Mouse (Mus musculus): Measurements from ENCODE around the gene Klhl8.
A peak's percentile ranks its signal among the peaks of the same experiment; 100 is the strongest.

The Klhl8 gene

DNA sequence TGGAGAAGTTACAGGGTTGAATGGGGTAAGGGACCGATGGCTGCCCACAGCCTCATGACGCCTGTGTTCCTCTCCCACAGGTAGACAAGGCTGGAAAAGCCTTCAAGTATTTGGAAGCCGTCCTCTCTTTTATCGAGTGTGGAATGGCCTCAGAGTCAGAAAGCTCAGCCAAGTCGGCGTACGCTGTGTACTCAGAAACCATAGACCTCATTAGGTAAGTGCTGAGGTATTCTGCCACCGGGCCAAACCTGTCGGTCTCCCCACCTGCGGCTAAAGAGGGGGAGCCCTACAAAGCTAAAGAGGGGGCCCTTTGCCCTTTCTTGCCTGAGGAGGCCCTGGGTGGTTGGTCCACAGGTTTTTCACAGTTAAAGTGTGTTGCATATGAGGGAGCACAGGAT is 64.9 kb downstream of the Klhl8 start:
- DNase-seq (ENCODE audit: low spot score) = no peak

GRCm38 (mm10) chr5:103845418-103846153 is 65.5 kb downstream of the Klhl8 start:
- DNase-seq (ENCODE audit: low spot score) = peak; percentile 79

- peak; percentile 73 for DNase-seq (ENCODE audit: low spot score)
Measured at GRCm38 (mm10) chr5:103843938-103844337, 67.1 kb downstream of the Klhl8 start.

DNA sequence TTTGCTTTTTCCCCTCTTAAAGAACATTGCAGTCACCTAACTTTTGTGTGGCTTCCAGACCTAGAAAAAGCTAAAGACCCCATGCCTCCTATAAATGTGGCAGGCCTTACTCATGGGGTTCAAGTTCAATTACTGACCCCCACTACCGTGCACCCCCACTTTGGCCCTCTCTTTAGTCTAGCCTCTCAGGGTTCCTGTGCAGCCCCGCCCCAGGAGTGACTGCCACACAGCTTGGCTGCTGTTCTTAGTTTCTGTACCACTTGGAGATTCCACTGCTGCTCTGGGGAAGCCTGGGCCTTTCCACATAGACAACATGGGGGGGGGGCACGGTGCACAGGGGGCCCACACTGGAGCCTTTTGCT is 71.8 kb downstream of the Klhl8 start:
- no peak for DNase-seq (ENCODE audit: low spot score)

GRCm38 (mm10) chr5:103838550-103839264 is 72.4 kb downstream of the Klhl8 start:
- DNase-seq (ENCODE audit: low spot score) = no peak

- DNase-seq (ENCODE audit: low spot score) = no peak
Measured at GRCm38 (mm10) chr5:103836148-103836784, 74.8 kb downstream of the Klhl8 start.

GRCm38 (mm10) chr5:103835471-103836147 is 75.5 kb downstream of the Klhl8 start:
- DNase-seq (ENCODE audit: low spot score) = no peak

DNA sequence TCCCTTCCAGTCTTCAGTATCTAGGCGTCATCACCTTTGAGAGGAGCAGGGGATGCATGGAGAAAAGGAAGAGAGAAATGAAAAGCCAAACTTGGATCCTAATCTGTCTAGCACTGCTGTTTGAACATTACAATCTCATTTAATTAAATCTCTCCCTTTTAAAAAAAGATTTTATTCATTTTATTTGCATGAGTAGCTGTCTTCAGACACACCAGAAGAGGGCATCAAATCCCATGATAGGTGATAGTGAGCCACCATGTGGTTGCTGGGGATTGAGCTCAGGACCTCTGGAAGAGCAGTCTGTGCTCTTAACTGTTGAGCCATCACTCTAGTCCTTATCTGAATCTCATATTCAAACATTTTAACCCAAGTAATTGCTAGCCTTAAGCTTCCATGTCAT is 80.2 kb downstream of the Klhl8 start:
- DNase-seq (ENCODE audit: low spot score) = no peak

- DNase-seq (ENCODE audit: low spot score) = no peak
Measured at GRCm38 (mm10) chr5:103829158-103829557, 81.9 kb downstream of the Klhl8 start.

DNA sequence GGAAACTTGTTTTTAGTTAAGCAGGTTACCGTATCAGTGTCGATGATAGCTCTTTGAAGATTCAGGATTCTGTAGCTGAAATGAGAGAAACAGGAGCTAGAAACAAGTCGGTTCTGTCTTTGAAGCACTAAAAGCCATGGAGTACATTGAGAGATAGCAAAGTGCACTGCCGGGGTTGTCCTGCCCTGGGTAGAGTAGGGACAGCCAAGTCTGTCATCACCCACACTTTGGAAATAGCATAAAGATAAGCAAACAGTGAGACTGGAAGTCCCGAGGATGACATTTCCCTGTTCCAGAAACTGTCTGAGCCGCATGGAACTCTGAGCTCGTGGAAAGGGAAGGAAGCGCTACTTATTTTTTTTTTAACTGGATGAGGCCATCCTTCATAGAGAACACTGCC is 82.3 kb downstream of the Klhl8 start:
- no peak for DNase-seq (ENCODE audit: low spot score)

DNA sequence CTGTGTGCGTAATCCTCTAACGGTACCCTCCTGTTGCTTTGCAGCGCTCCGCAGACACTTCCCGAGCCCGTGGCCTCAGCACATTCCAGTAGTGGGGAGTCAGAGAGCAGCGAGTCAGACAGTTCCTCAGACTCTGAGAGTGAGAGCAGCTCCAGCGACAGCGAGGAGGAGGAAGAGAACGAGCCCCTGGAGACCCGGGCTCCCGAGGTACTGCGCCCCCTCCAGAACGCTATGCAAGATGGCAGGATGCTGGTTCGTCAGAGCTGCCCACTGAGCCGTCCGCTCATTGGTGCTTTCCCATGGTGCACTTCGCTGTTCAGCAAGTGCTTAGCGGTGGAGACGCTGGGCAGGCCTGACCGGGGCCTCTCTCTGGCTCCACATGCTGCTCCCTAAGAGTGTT is 82.8 kb downstream of the Klhl8 start:
- DNase-seq (ENCODE audit: low spot score) = no peak

- DNase-seq (ENCODE audit: low spot score) = no peak
Measured at GRCm38 (mm10) chr5:103822949-103823348, 88.1 kb downstream of the Klhl8 start.

DNA sequence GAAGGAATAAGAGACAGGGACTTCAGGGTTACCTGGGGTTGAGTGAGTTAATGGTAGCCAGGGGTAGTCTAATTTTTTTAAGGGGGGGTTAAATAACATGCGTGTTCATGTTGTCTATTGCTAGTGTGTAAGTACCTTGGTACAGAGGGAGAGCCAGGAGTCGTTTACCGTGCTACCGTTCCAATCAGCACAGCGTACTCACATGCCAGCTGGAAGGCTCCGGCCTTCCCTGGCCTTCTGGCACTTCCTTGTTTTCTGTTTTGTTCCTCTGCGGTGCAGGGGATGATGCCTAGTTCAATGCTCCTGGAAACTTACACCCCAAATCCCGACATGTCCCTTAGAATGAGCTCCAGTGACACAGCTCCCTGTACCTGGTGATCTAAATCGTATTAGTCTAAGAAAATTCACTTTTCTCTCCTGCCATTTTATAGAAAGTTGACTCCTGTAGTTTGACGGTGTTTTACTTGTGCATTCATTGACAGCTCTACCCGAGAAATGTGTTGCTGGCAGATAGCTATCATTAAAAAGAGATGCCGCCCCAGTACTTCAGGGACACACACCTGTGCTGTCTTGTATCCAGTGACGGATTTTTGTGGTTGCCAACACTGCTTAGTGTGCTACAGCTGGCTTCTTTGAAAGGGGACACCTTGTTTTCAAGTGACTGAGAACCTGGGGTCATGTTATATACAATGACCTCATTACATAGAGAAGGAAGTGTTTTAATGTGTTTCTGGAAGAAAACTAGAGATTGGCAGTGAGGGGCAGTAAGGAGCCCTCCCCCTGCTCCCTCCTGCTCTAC is 89.4 kb downstream of the Klhl8 start:
- no peak for DNase-seq (ENCODE audit: low spot score)

DNA sequence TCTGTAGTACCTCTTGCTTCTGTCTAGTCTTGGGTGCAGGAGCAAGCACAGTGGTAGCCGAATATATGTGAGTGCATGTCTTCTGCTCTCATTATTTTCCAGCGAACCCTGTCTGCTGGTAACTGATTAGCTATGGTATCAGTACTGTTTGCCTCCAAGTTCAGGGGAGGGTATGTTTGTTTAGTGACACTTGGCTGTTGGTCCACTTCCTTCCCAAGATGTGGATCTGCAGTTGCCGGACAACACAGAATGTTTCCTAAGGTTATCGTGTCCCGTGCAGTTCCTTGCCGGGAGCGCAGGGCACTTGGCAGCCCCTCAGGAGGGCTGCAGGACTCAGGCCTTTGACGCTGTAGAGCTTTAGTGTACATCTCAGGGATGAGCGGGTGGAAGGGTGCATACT is 90.0 kb downstream of the Klhl8 start:
- DNase-seq (ENCODE audit: low spot score) = no peak

- no peak for DNase-seq (ENCODE audit: low spot score)
Measured at GRCm38 (mm10) chr5:103819674-103820073, 91.4 kb downstream of the Klhl8 start.

DNA sequence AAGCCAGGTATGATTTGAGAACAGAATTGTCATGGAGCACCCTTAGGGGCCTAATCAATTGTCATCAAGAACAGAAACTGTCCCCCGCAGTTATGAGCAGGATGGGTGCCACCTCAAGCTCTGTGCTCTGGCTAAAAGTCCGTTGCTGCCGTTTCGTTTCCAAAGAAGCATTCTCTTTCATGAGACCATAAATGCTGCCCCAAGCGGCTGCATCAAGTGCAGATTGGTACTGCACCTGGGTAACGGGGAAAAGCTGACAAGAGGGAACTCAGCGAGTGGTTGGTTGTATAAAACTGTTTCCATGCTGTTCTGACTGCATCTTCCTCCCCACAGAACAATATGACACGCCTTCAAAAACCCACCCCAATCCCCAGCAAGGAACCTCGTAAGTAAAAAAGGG is 92.5 kb downstream of the Klhl8 start:
- no peak for DNase-seq (ENCODE audit: low spot score)

DNA sequence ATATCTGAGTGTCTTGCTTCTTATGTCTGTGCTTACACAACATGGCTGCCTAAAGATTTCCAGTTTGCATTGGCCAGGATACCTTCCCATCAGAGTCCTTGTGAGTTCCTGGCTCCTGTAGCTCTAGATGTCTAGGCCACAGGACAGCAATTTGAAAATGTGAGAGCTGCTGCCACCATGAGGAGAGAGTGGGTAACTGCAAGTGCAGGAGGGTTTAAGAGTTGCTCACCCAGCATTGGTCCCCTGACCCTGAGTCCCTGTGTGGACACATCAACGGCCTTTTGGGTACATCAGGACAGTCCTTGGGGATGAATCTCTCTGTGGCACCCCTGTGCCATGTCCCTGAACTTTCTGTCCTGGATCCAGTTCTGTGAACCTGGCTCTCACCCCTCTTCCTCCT is 93.3 kb downstream of the Klhl8 start:
- DNase-seq (ENCODE audit: low spot score) = peak; percentile 91

DNA sequence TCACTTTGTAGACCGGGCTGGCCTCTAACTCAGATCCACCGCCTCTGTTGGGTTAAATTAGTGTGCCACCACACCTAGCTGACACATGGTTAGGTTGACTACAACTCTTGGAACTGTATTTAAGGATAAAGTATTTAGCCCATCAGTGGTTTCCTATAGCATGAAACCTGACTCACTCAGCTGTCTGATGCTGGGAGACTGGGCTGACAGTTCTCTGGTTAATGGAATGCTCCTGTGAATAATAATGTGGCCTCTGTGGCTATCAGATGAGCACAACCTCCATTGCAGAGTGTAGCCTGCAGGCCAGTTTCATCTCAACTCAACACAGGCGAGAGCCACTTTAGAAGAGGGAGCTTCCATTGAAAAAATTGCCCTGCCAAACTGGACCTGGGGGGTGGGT is 94.3 kb downstream of the Klhl8 start:
- no peak for DNase-seq (ENCODE audit: low spot score)

GRCm38 (mm10) chr5:103815249-103815617 is 95.8 kb downstream of the Klhl8 start:
- no peak for DNase-seq (ENCODE audit: low spot score)

- DNase-seq (ENCODE audit: low spot score) = no peak
Measured at GRCm38 (mm10) chr5:103814551-103815248, 96.4 kb downstream of the Klhl8 start.

GRCm38 (mm10) chr5:103813997-103814542 is 97.0 kb downstream of the Klhl8 start:
- DNase-seq (ENCODE audit: low spot score) = no peak
